Mouse (Mus musculus) forebrain, embryonic 10.5 days (tissue): ENCODE data around the gene Tmem268. TPM values are rescaled to one million over a fixed set of nuclear protein-coding genes. Genes with fewer than 3 reads are reported as not detected.

Source experiments
- DNase-seq: peaks from one replicate; pipeline ENCODE4 v3.0.0-alpha.2; 2017; ENCODE audit warnings: low spot score; ENCODE audit errors: extremely low spot score
- H3K27ac ChIP-seq: fragments of 300-500 bp; sonication (generic); 2 replicates; pipeline ENCODE4 v1.5.1; 2016; ENCODE audit warnings: mild to moderate bottlenecking
- H3K27me3 ChIP-seq: fragments of 300-500 bp; sonication (generic); 2 replicates; pipeline ENCODE4 v1.6.1; 2016; ENCODE audit warnings: mild to moderate bottlenecking; ENCODE audit not compliant: poor library complexity, severe bottlenecking
- H3K36me3 ChIP-seq: fragments of 300-500 bp; sonication (generic); replicated peaks from 2 replicates; pipeline ENCODE4 v1.6.1; 2016; ENCODE audit warnings: mild to moderate bottlenecking, moderate library complexity
- H3K4me1 ChIP-seq: fragments of 300-500 bp; sonication (generic); 2 replicates; pipeline ENCODE4 v1.6.1; 2016
- H3K4me3 ChIP-seq: fragments of 300-500 bp; sonication (generic); 2 replicates; pipeline ENCODE4 v1.5.1; 2016; ENCODE audit warnings: mild to moderate bottlenecking, moderate library complexity
- H3K9me3 ChIP-seq: fragments of 300-500 bp; sonication (generic); 2 replicates; pipeline ENCODE4 v1.6.1; 2016; ENCODE audit warnings: mild to moderate bottlenecking, moderate library complexity
- WGBS: fragments of 180-500 bp; shearing (Covaris S2); methylation state at CpG from one replicate; pipeline ENCODE4 v1.1.7; 2016; 5-methylcytosine and 5-hydroxymethylcytosine counted together
- polyA plus RNA-seq: library from polyadenylated mRNA; unstranded; fragments of >200 nt; fragmentation: Nextera tagmentation; extraction: Ambion mirVana; gene quantifications from 2 replicates; pipeline ENCODE4 v1.2.1, GENCODE M21; 2016

Gene Tmem268
- polyA plus RNA-seq, 1 experiment from 2014 or later = 9.5 TPM

GRCm38 (mm10) chr4:63545231-63545958 is 13.2 kb upstream of the Tmem268 start:
- Histone ChIP-seq H3K27me3 (no peaks in the 10 kb centered on the region), H3K4me3 (peak overlapping the region; percentile 94), H3K4me1 (peaks cover 31% of the 10 kb centered on the region), H3K27ac (peak overlapping the region; percentile 95), H3K36me3 (peaks cover 31% of the 10 kb centered on the region), H3K9me3 (no peaks in the 10 kb centered on the region)
- DNase-seq = no peak
- WGBS = 22% methylated on average over 26 of the region's 26 CpGs

GRCm38 (mm10) chr4:63546441-63547055 is 12.0 kb upstream of the Tmem268 start:
- H3K4me3 ChIP-seq = peak overlapping the region; percentile 94
- H3K27ac ChIP-seq = no peak overlapping the region
- 89% methylated on average over 6 of the region's 6 CpGs for WGBS

GRCm38 (mm10) chr4:63547799-63548198 is 10.8 kb upstream of the Tmem268 start:
- Histone ChIP-seq H3K27me3 (no peaks in the 10 kb centered on the region), H3K4me1 (peaks cover 31% of the 10 kb centered on the region)
- WGBS = 97% methylated on average over 1 of the region's 1 CpGs

More at GRCm38 (mm10) chr4:63546441-63547055, 12.0 kb upstream of the Tmem268 start:
- no peak for DNase-seq
- Histone ChIP-seq H3K4me1 (peaks cover 31% of the 10 kb centered on the region), H3K36me3 (peaks cover 42% of the 10 kb centered on the region), H3K27me3 (no peaks in the 10 kb centered on the region), H3K9me3 (no peaks in the 10 kb centered on the region)

GRCm38 (mm10) chr4:63548491-63548890 is 10.1 kb upstream of the Tmem268 start:
- DNase-seq = no peak
- Histone ChIP-seq H3K27me3 (no peaks in the 10 kb centered on the region), H3K9me3 (no peaks in the 10 kb centered on the region), H3K27ac (no peak overlapping the region), H3K36me3 (peaks cover 60% of the 10 kb centered on the region), H3K4me1 (peaks cover 32% of the 10 kb centered on the region), H3K4me3 (no peak overlapping the region)
- WGBS = 87% methylated on average over 3 of the region's 3 CpGs

More at GRCm38 (mm10) chr4:63547799-63548198, 10.8 kb upstream of the Tmem268 start:
- H3K27ac ChIP-seq = no peak overlapping the region
- no peak for DNase-seq
- H3K9me3 ChIP-seq = no peaks in the 10 kb centered on the region
- peaks cover 54% of the 10 kb centered on the region for H3K36me3 ChIP-seq
- no peak overlapping the region for H3K4me3 ChIP-seq

- Histone ChIP-seq H3K27ac (no peak overlapping the region), H3K27me3 (peaks cover 3% of the 10 kb centered on the region; the same call in 1 of the 2 replicates), H3K4me3 (no peak overlapping the region), H3K4me1 (peaks cover 26% of the 10 kb centered on the region), H3K9me3 (no peaks in the 10 kb centered on the region), H3K36me3 (peaks cover 71% of the 10 kb centered on the region)
- 97% methylated on average over 3 of the region's 3 CpGs for WGBS
- no peak for DNase-seq
Measured at GRCm38 (mm10) chr4:63550908-63551307, 7.7 kb upstream of the Tmem268 start.

- peaks cover 3% of the 10 kb centered on the region for H3K27me3 ChIP-seq
- WGBS = 88% methylated on average over 1 of the region's 1 CpGs
- H3K4me3 ChIP-seq = no peak overlapping the region
- no peaks in the 10 kb centered on the region for H3K9me3 ChIP-seq
- H3K4me1 ChIP-seq = peaks cover 23% of the 10 kb centered on the region
- DNase-seq = no peak
- no peak overlapping the region for H3K27ac ChIP-seq
- H3K36me3 ChIP-seq = peaks cover 64% of the 10 kb centered on the region
Measured at GRCm38 (mm10) chr4:63552865-63553264, 5.7 kb upstream of the Tmem268 start.

GRCm38 (mm10) chr4:63553789-63554576 is 4.6 kb upstream of the Tmem268 start:
- Histone ChIP-seq H3K27me3 (peaks cover 3% of the 10 kb centered on the region), H3K9me3 (no peaks in the 10 kb centered on the region), H3K4me3 (no peak overlapping the region), H3K27ac (no peak overlapping the region), H3K4me1 (peaks cover 34% of the 10 kb centered on the region), H3K36me3 (peaks cover 53% of the 10 kb centered on the region)
- DNase-seq = no peak
- WGBS = 60% methylated on average over 4 of the region's 4 CpGs

GRCm38 (mm10) chr4:63554616-63555015 is 4.0 kb upstream of the Tmem268 start:
- Histone ChIP-seq H3K27ac (no peak overlapping the region), H3K9me3 (no peaks in the 10 kb centered on the region), H3K36me3 (peaks cover 47% of the 10 kb centered on the region), H3K4me3 (no peak overlapping the region), H3K4me1 (peaks cover 40% of the 10 kb centered on the region), H3K27me3 (peaks cover 3% of the 10 kb centered on the region)
- WGBS = 75% methylated on average over 3 of the region's 3 CpGs
- no peak for DNase-seq

GRCm38 (mm10) chr4:63555111-63555510 is 3.5 kb upstream of the Tmem268 start:
- peaks cover 45% of the 10 kb centered on the region for H3K4me1 ChIP-seq
- H3K27ac ChIP-seq = no peak overlapping the region
- H3K4me3 ChIP-seq = no peak overlapping the region
- H3K9me3 ChIP-seq = no peaks in the 10 kb centered on the region
- H3K36me3 ChIP-seq = peaks cover 42% of the 10 kb centered on the region
- 98% methylated on average over 2 of the region's 2 CpGs for WGBS
- H3K27me3 ChIP-seq = peaks cover 3% of the 10 kb centered on the region
- DNase-seq = no peak

GRCm38 (mm10) chr4:63556665-63557064 is 1.9 kb upstream of the Tmem268 start:
- Histone ChIP-seq H3K4me1 (peaks cover 59% of the 10 kb centered on the region), H3K27ac (0 out of 2 replicates have a peak overlapping the region, but pooled peaks have one; percentile 94), H3K27me3 (peaks cover 3% of the 10 kb centered on the region), H3K4me3 (no peak overlapping the region), H3K36me3 (peaks cover 29% of the 10 kb centered on the region), H3K9me3 (no peaks in the 10 kb centered on the region)
- no peak for DNase-seq
- 70% methylated on average over 5 of the region's 5 CpGs for WGBS

GRCm38 (mm10) chr4:63557124-63558059 is 1.2 kb upstream of the Tmem268 start:
- peaks cover 3% of the 10 kb centered on the region for H3K27me3 ChIP-seq
- peak overlapping the region; percentile 94 for H3K27ac ChIP-seq
- WGBS = 23% methylated on average over 16 of the region's 16 CpGs
- peaks cover 61% of the 10 kb centered on the region for H3K4me1 ChIP-seq
- peak overlapping the region; percentile 64; the same call in 1 of the 2 replicates for H3K4me3 ChIP-seq
- DNase-seq = no peak
- H3K36me3 ChIP-seq = peaks cover 21% of the 10 kb centered on the region
- no peaks in the 10 kb centered on the region for H3K9me3 ChIP-seq
